Mouse (Mus musculus) adrenal gland, postnatal 36 days (tissue): Measurements from ENCODE around the gene Trmt2a. TPM values are rescaled to one million over a fixed set of nuclear protein-coding genes. Genes with fewer than 3 reads are reported as not detected.
A peak's percentile ranks its signal among the peaks of the same experiment; 100 is the strongest.

ENCODE experiments used
- DNase-seq, 2 experiments: peaks; one replicate each; pipeline ENCODE4 v3.0.0; 2021; ENCODE audit warnings: mixed read lengths in 1 of 2
- long read RNA-seq, 2 experiments: library from polyadenylated mRNA; stranded (forward); transcript quantifications; one replicate each; pipeline ENCODE4 v2.0.0; 2021; ENCODE audit warnings: borderline sequencing depth in 2 of 2
- total RNA-seq, 2 experiments: library from RNA; stranded (reverse); gene quantifications; 2 replicates each; pipeline ENCODE4 v1.2.3; 2021

Gene Trmt2a
- total RNA-seq: 10 to 100 TPM; 46.5 to 47.1 TPM
- long read RNA-seq, experiment 1, transcript Trmt2a-203 (12 exons, 2,367 nt): major isoform, 25 of 55 reads
- long read RNA-seq, experiment 1, partial matches to known transcripts: 5 of 55 reads
- long read RNA-seq, experiment 1, other reads (novel, unspliced or antisense): 20 of 55 reads
- long read RNA-seq, experiment 2, transcript Trmt2a-203 (12 exons, 2,367 nt): major isoform, 8 of 15 reads
- long read RNA-seq, experiment 2, partial matches to known transcripts: 1 of 15 reads
- long read RNA-seq, experiment 2, other reads (novel, unspliced or antisense): 4 of 15 reads

GRCm38 (mm10) chr16:18248433-18249363 is at the start of gene Trmt2a, which contains the start of gene Ranbp1:
Trmt2a (plus strand) TSS chr16:18248679.
Ranbp1 (minus strand) TSS chr16:18248732.
- DNase-seq: peak; percentile 99 to 100

- no peak for DNase-seq
These were observed 48.4 kb upstream of the Trmt2a start for GRCm38 (mm10) chr16:18200062-18200461.

GRCm38 (mm10) chr16:18201620-18202019 is 46.9 kb upstream of the Trmt2a start:
- DNase-seq: no peak

DNA sequence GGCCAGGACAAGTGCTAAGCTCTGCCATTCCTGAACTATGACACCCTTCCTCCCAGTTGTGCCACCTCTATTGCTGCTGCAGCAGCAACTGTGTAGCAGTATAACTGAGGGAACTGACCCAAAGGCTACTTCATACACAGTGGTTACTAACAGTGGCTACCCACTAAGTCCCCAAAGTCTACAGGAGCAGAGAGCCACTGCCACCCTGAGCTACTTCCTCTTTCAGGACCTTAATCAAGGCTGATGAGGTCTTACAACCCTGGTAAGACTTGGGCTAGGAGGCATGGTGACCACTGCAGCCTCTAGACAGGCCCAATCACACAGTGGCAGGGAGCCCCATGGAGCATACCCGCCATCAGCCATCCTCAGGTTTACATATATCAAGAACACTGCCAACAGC is 46.4 kb upstream of the Trmt2a start:
- no peak for DNase-seq

DNA sequence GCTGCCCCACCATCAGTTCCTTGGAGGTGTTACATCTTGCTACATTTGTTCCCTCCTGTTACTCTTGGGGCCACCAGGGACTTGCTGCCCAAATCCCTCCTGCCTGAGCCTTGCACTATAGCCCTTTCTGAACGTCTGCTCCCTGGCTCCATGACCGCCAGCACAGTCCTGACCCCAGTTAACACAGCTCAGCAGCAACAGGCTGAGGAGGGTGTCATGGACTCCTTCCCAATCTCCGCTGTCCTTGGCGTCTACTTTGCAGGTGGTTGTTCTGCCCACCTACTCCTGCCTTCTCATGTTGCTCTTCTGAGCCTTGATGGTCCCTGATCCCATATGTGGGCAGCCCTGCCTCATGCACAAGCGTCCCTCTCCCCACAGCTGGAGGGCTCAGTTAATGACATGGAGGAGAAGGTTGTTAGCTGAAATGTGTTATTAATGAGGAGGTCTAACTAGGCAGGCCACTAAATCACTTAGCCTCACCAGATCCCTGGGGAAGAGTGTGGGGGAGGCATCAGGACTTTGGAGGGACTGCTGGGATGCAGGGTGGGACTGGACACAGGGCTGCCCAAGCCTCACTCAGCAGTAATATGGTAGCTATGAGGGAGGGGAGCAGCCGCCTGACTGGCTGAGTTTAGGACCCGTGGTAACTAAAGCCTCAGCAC is 44.9 kb upstream of the Trmt2a start:
- no peak for DNase-seq

DNA sequence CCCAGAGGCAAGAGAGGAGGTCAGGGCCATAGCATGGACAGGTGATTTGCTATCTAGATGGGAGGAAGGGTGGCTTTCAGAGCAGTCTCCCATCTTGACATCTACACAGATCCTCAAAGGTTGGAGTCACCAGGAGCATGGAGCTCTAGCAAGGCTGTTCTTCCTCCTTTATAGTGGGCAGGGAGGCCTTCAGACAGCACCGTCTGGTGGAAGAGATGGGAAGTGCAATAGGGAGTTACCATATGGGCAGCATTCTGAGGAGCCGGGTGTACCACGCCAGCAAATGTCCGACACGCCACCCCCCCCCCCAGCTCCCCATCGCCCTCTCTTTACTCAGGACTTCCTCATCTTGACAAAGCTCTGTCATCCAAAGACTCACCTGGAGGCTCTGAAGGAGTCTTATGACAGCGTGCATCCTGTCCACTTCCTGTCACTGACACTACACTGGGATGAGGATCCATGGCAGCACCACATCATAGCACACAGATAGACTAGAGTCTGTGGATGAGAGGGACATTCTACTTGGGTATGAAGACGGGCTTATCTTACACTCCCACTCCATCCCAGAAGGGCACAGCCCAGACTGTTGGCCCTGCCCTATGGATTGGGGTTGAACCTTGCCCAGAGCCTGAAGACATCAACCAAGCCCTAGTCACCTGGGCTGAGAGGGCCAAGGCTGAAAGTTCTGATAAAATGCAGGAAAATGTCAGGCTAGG is 37.6 kb upstream of the Trmt2a start:
- peak; percentile 55 to 72 for DNase-seq

- peak; percentile 84 to 89 for DNase-seq
These were observed 36.9 kb upstream of the Trmt2a start for GRCm38 (mm10) chr16:18211417-18212171.

- DNase-seq: no peak
These were observed 34.8 kb upstream of the Trmt2a start for GRCm38 (mm10) chr16:18213689-18214088.

GRCm38 (mm10) chr16:18214858-18215257 is 33.6 kb upstream of the Trmt2a start:
- DNase-seq: no peak

DNA sequence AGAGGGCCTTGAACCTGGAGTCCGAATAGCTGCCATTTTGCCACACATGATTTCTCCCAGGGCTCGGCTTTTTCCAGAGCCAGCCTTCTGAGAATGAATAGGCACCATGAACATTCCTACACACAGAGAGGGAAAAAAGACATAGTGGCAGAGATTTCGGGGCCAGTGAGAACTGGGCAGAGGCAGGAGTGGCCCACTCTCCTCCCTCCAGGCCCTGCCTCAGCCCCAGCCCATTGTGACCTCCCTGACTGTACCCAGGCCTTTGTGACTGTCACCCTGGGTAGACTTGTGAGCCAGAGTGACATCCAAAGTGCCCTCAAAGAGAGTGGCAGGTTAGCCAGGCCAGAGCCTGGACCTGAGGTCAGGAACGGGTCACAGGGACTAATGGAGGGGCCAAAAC is 30.9 kb upstream of the Trmt2a start, which contains the start of gene Ccdc188:
Gene Ccdc188, plus strand, starts transcription at position 301 of the 400 bp plus-strand sequence.
- no peak for DNase-seq

DNA sequence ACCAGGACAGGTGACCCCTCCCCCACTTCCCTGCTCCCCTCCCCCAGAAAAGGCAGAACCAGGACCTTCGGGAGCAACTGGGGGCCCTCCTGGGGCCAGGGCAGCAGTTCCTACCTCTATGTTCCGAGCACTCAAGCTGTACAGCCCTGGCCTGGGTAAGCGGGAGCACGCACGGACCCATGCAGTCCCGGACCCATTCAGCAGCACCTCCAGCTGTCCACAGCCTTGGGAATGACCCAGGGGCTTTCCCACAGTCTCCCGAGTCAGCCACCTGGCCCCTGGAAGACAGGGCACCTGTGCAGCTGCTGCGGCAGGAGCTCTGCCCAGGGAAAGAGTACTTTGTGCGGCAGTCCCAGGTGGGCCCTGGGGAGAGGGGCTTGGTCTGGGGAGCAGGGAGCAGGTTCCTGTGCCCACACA is 29.9 kb upstream of the Trmt2a start:
- DNase-seq: no peak

DNA sequence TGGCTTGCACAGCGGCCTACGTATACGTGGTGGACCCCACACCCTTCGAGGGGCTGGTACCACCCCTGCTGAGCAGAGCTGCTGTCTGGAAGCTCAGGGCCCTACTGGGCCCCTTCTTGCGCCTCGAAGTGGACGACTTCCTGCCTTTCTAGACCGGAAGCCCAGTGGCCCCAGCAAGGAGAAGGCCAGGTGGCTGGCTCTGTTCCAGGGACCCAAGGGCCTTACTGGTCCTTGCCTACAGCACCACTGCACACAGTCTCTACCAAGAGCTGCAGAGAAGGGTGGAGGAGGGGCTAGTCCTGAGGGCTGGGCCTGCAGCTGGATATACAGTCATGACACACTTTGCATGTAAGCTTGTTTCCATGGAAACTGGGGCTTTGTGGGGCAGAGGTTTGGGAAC is 28.5 kb upstream of the Trmt2a start:
- peak; percentile 40 to 50 for DNase-seq

GRCm38 (mm10) chr16:18220856-18221542 is 27.5 kb upstream of the Trmt2a start:
- no peak for DNase-seq

- no peak for DNase-seq
These were observed 27.0 kb upstream of the Trmt2a start for GRCm38 (mm10) chr16:18221543-18221898.

GRCm38 (mm10) chr16:18222188-18222587 is 26.3 kb upstream of the Trmt2a start:
- DNase-seq: no peak

GRCm38 (mm10) chr16:18227187-18227586 is 21.3 kb upstream of the Trmt2a start:
- no peak for DNase-seq

DNA sequence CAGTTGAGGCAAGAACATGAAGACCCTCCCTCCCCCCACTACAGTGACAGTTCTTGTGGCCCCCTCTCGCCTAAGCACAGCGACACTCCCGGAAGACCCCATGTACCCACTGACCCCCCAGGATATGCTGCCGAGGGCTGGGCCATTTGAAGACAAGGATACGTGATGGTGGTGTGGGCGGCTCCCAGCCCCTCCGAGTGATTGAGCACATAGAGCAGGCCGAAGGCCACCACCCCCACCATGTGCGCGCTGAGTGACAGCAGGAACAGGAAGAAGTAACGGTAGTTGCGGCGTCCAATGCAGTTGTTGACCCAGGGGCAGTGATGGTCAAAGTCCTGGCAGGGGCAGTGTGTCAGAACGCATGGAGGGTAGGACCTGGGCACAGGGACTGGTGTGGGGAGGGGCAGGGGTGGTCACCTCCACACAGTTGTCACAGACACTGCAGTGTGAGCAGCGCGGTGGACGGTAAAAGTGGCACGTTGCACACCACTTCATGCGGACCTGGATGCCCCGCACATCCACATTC is 20.5 kb upstream of the Trmt2a start:
- no peak for DNase-seq

- no peak for DNase-seq
These were observed 19.6 kb upstream of the Trmt2a start for GRCm38 (mm10) chr16:18228856-18229255.

GRCm38 (mm10) chr16:18229622-18230021 is 18.9 kb upstream of the Trmt2a start:
- DNase-seq: peak; percentile 44 to 62

DNA sequence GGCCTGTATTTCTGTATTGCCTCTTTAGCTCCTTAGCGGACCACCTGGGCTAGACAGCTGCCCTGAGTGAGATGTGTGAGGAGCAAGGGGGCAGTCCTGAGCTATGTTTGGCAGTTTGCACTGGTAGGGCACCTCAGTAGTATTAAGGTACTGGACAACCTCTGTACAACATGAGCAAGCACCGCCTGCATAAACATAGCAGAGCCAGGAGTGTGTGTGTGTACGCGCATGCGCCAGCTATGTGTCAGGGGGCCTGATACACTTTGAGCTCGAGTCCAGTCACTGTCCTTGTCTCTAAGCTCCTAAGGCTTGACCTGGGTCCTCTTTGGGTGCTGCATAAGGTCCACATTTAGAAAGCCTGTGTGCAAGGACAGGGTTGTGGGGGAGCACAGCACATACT is 17.9 kb upstream of the Trmt2a start:
- no peak for DNase-seq
